Mouse (Mus musculus) forebrain, embryonic 14.5 days (tissue): ENCODE data around the gene Ccr9. TPM values are rescaled to one million over a fixed set of nuclear protein-coding genes. Genes with fewer than 3 reads are reported as not detected.

ENCODE experiments used
- ATAC-seq: fragments of 200-750 bp; cut with Nextera tagmentation; 2 replicates; pipeline ENCODE4 v1.8.0; 2017; ENCODE audit warnings: mild to moderate bottlenecking, moderate library complexity
- DNase-seq: peaks from one replicate; pipeline ENCODE4 v3.0.0-alpha.2; 2015; ENCODE audit warnings: low spot score
- H3K27ac ChIP-seq: fragments of 300-500 bp; sonication (generic); 2 replicates; pipeline ENCODE4 v1.5.1; 2014; ENCODE audit warnings: low read depth, mild to moderate bottlenecking, control low read depth, low read length, moderate library complexity
- H3K27me3 ChIP-seq: fragments of 300-500 bp; sonication (generic); replicated peaks from 2 replicates; pipeline ENCODE4 v1.6.1; 2014; ENCODE audit warnings: low read length, control low read depth, mixed read lengths; ENCODE audit not compliant: control insufficient read depth, insufficient read depth
- H3K36me3 ChIP-seq: fragments of 300-500 bp; sonication (generic); 2 replicates; pipeline ENCODE4 v1.6.1; 2014; ENCODE audit warnings: low read length, control low read depth; ENCODE audit not compliant: control insufficient read depth, insufficient read depth
- H3K4me1 ChIP-seq: fragments of 300-500 bp; sonication (generic); 2 replicates; pipeline ENCODE4 v1.6.1; 2014; ENCODE audit warnings: antibody characterized with exemption, low read length, control low read depth; ENCODE audit not compliant: control insufficient read depth, insufficient read depth
- H3K4me2 ChIP-seq: fragments of 300-500 bp; sonication (generic); 2 replicates; pipeline ENCODE4 v1.6.1; 2014; ENCODE audit warnings: mild to moderate bottlenecking, control low read depth, low read length
- H3K4me3 ChIP-seq: fragments of 300-500 bp; sonication (generic); 2 replicates; pipeline ENCODE4 v1.5.1; 2014; ENCODE audit warnings: low read depth, low read length, control low read depth
- H3K9ac ChIP-seq: fragments of 300-500 bp; sonication (generic); 2 replicates; pipeline ENCODE4 v1.6.1; 2014; ENCODE audit warnings: mild to moderate bottlenecking, low read length, control low read depth, moderate library complexity
- H3K9me3 ChIP-seq: fragments of 300-500 bp; sonication (generic); replicated peaks from 2 replicates; pipeline ENCODE4 v1.6.1; 2016; ENCODE audit warnings: low read length, control low read depth, mixed read lengths; ENCODE audit not compliant: control insufficient read depth
- WGBS: fragments of 180-500 bp; shearing (Covaris S2); extraction: QIAGEN DNeasy Blood & Tissue Kit; methylation state at CpG from one replicate; pipeline ENCODE4 v1.1.7; 2014; 5-methylcytosine and 5-hydroxymethylcytosine counted together
- polyA plus RNA-seq: library from polyadenylated mRNA; unstranded; fragments of >200 nt; fragmentation: Nextera tagmentation; extraction: Ambion mirVana; gene quantifications from 2 replicates; pipeline ENCODE4 v1.2.1, GENCODE M21; 2014

Gene Ccr9
- 0.08 and 0.33 TPM in 2 replicates for polyA plus RNA-seq

DNA sequence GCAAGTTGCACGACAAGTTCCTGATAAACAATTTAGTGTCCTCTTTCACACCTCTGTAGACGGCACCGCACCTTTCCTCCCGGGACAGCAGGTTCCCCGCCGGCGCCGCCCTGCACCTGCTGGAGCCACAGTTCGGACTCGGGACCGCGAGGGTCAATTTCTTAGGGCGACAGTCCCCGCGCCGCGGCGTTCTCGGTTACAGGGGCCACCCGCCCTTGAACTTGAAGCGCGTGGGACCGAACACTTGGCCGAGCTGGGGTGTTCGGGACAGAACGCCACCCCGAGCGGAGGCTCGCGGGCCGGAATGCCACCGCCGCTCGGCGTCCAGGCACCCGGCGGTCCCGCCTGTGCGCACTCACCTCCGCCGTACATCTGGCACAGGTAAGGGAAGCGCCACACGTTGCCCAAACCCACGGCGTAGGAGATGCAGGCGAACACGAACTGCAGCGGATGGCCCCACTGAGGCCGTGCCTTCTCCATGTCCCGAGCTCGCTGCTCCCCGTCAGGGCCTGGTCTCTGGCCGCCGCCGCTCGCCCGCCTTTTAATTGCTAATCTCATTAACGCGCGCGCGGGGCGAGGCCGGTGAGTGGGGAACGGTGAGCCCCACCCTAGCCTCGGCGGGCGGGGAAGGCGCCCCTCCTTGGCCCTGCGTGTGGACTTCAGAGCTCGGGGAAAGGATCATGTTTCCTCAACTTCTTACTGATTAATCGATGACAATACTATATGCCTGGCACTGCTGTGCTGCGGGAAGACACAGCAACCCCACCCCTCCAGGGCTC lies at the start of gene Ccr9, which contains the start of gene Slc6a20a:
TSS of gene Ccr9 (plus strand) at position 113 of the 779 bp plus-strand sequence.
TSS of gene Slc6a20a (minus strand) at position 559 of the 779 bp plus-strand sequence.
- Histone ChIP-seq H3K27ac (no peak within 1 kb of the TSS), H3K36me3 (no peaks in the 10 kb centered on the region), H3K27me3 (peaks cover 31% of the 10 kb centered on the region), H3K9me3 (no peaks in the 10 kb centered on the region), H3K9ac (peak within 1 kb of the TSS; percentile 55), H3K4me2 (peak within 1 kb of the TSS; percentile 72), H3K4me3 (peak within 1 kb of the TSS; percentile 35), H3K4me1 (peaks cover 6% of the 10 kb centered on the region)
- ATAC-seq (peak; percentile 37), DNase-seq (peak; percentile 37)
- WGBS: under 1% methylated on average over 72 of the region's 73 CpGs

DNA sequence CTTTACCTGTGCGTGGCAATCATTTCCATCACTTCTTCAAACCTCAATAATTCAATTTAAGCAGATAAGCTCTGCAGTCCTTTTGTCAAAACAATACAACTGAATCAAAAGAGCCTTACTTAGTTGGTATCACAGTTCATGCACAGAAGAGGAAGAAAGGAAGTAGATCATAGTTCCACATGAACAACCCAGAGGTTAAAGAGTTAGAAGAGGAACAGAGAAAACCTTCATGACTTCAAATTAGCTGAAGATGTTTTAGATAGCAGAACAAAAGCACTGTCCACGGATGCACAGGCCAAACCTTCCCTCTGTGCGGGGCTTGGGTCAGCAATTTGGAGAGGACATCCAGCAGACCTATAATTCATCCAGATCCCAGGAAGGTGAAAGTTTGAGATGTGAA lies 46.6 kb upstream of the Ccr9 start:
- DNase-seq (no peak), ATAC-seq (no peak)
- 88% methylated on average over 3 of the region's 3 CpGs for WGBS
- Histone ChIP-seq H3K27ac (no peak overlapping the region), H3K4me2 (no peak overlapping the region), H3K27me3 (no peaks in the 10 kb centered on the region), H3K4me3 (no peak overlapping the region), H3K4me1 (no peaks in the 10 kb centered on the region), H3K9me3 (no peaks in the 10 kb centered on the region), H3K9ac (no peak overlapping the region), H3K36me3 (no peaks in the 10 kb centered on the region)

DNA sequence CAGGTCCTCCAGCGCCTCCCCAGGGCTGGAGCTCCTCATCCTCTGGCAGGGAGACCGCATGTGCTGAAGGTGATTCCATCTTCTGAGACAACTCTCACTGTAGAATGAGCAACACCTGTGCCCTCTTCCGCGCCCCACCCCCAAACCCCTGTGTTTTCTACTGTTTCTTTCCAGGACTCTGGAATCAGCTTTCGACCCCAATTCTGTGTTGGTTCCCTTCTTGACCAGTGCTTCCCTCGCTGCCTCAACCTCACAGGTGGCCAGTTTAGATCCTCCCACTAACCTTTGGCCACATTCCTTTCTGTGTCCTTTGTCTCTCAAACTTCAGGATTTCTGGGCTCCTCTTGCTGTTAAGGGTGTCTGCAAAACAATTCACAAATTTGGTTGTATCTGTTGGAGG lies 46.0 kb upstream of the Ccr9 start, which contains the start of gene Slc6a20b:
TSS of gene Slc6a20b (minus strand) at position 285 of the 400 bp plus-strand sequence.
- Histone ChIP-seq H3K4me1 (no peaks in the 10 kb centered on the region), H3K36me3 (no peaks in the 10 kb centered on the region), H3K9ac (no peak within 1 kb of the TSS), H3K27ac (no peak within 1 kb of the TSS), H3K4me3 (no peak within 1 kb of the TSS), H3K27me3 (no peaks in the 10 kb centered on the region), H3K4me2 (no peak within 1 kb of the TSS), H3K9me3 (no peaks in the 10 kb centered on the region)
- WGBS: 86% methylated on average over 6 of the region's 6 CpGs
- ATAC-seq (no peak), DNase-seq (no peak)

DNA sequence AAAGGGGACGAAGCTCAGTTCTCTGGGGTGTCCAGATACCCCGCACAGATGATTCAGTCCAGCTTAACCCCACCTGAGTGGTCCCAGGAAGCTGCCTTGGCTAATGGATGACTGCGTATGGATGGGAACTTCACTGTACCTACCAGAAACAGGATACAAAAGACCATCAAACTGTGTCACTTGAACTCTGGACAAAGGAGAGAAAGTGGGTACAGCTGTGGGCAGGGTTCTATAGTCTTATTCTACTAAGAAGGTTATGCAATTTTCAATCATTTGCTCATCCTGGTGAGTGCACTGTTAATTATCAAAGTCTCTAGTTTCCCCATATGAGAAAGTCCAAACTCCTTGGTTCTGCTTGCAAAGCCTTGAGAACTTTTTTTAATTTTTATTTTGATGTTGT lies 45.2 kb upstream of the Ccr9 start:
- Histone ChIP-seq H3K4me3 (no peak overlapping the region), H3K4me1 (no peaks in the 10 kb centered on the region), H3K36me3 (no peaks in the 10 kb centered on the region), H3K9me3 (no peaks in the 10 kb centered on the region), H3K9ac (no peak overlapping the region), H3K27ac (no peak overlapping the region), H3K4me2 (no peak overlapping the region), H3K27me3 (no peaks in the 10 kb centered on the region)
- WGBS: 85% methylated on average over 3 of the region's 3 CpGs
- ATAC-seq: no peak
- no peak for DNase-seq

DNA sequence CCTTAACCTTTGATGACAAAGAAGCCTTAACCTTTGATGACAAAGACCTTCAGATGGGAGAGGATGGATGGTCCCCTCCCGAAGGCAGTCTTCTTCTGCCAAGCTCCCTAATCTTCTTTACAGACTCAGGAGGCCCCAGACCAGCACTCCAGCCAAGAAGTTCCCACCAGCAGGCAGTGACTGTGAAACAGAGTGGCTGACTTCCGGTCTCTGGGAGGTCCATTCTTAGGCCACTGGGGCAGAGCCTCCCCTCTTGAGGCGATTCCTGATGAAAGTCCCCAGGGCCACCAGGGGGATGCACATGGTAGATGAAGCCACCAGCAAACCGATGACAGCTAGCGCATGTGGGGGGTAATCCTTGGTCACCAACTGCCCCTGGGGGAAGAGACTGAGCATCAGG lies 41.5 kb upstream of the Ccr9 start:
- no peaks in the 10 kb centered on the region for H3K4me1 ChIP-seq
- H3K9me3 ChIP-seq: no peaks in the 10 kb centered on the region
- H3K4me3 ChIP-seq: no peak overlapping the region
- 70% methylated on average over 5 of the region's 5 CpGs for WGBS
- ATAC-seq (no peak), DNase-seq (no peak)
- no peak overlapping the region for H3K4me2 ChIP-seq
- H3K27me3 ChIP-seq: no peaks in the 10 kb centered on the region
- no peak overlapping the region for H3K9ac ChIP-seq
- no peaks in the 10 kb centered on the region for H3K36me3 ChIP-seq
- H3K27ac ChIP-seq: no peak overlapping the region

DNA sequence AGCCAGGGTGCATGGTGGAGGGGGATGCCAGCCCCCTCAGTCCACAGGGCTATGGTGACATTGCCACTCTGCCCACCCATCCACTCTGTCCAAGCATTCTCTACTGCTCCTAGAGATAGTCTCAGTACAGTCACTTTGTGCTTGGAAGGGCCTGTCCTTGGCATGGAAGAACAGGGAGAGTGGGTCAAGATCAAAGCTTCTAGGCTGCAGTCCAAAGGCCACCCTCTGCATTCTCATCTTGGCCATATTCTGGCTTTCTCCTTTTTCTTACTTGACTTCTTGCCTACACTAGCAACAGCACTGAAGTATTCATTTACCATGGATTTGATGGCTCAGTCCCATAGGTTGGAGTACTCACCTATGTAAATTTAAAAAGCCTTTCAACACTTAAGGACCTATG lies 40.0 kb upstream of the Ccr9 start:
- Histone ChIP-seq H3K36me3 (no peaks in the 10 kb centered on the region), H3K4me2 (no peak overlapping the region), H3K27me3 (no peaks in the 10 kb centered on the region), H3K27ac (no peak overlapping the region), H3K9ac (no peak overlapping the region), H3K4me1 (no peaks in the 10 kb centered on the region), H3K4me3 (no peak overlapping the region), H3K9me3 (no peaks in the 10 kb centered on the region)
- ATAC-seq: no peak
- DNase-seq: no peak

DNA sequence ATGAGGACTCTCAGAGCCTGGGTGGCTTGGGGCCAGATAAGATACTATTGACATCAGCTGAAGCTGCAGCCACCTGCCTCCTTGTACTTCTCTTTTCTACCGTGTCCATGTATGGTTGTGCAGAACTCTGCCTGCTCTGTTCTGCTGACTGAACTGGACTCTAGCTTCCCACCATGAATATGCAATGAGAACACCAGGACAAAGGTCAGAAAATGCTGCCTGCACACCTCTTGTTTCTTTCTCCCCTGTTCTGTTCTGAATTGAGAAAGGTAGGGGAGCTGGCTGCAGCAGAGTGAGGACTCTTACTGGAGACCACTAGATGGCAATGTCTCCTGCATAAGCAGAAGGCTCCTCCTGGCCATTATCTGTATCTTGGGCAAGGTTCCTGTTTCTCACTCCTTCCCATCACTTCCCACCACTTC lies 39.6 kb upstream of the Ccr9 start:
- no peaks in the 10 kb centered on the region for H3K4me1 ChIP-seq
- H3K4me3 ChIP-seq: no peak overlapping the region
- no peaks in the 10 kb centered on the region for H3K9me3 ChIP-seq
- DNase-seq (peak; percentile 58), ATAC-seq (peak; percentile 32; the same call in 1 of the 2 replicates)
- no peak overlapping the region for H3K9ac ChIP-seq
- H3K27me3 ChIP-seq: no peaks in the 10 kb centered on the region
- 73% methylated on average over 1 of the region's 1 CpGs for WGBS
- no peaks in the 10 kb centered on the region for H3K36me3 ChIP-seq
- no peak overlapping the region for H3K4me2 ChIP-seq
- no peak overlapping the region for H3K27ac ChIP-seq

DNA sequence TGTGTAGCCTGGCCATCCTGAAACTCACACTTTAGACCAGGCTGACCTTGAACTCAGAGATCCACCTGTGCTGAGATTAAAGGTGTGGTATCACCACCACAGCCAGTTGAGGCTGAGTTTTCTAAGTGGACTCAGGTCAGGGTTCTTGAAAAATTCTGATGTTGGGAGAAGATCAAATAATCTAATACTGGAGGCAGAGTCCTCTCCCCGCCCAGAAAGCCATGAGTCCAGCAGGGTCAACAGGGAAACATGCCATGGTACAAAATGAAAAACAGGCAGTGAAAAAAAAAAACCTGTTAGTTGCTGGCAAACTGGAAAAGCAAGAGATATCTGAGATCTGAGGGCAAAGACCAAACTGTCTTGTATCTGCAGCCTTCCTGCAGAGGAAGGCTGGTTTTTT lies 38.1 kb upstream of the Ccr9 start:
- no peaks in the 10 kb centered on the region for H3K4me1 ChIP-seq
- H3K36me3 ChIP-seq: no peaks in the 10 kb centered on the region
- H3K27me3 ChIP-seq: no peaks in the 10 kb centered on the region
- no peak overlapping the region for H3K9ac ChIP-seq
- DNase-seq (no peak), ATAC-seq (no peak)
- no peak overlapping the region for H3K4me3 ChIP-seq
- H3K27ac ChIP-seq: no peak overlapping the region
- WGBS: 73% methylated on average over 1 of the region's 1 CpGs
- no peaks in the 10 kb centered on the region for H3K9me3 ChIP-seq
- H3K4me2 ChIP-seq: no peak overlapping the region

DNA sequence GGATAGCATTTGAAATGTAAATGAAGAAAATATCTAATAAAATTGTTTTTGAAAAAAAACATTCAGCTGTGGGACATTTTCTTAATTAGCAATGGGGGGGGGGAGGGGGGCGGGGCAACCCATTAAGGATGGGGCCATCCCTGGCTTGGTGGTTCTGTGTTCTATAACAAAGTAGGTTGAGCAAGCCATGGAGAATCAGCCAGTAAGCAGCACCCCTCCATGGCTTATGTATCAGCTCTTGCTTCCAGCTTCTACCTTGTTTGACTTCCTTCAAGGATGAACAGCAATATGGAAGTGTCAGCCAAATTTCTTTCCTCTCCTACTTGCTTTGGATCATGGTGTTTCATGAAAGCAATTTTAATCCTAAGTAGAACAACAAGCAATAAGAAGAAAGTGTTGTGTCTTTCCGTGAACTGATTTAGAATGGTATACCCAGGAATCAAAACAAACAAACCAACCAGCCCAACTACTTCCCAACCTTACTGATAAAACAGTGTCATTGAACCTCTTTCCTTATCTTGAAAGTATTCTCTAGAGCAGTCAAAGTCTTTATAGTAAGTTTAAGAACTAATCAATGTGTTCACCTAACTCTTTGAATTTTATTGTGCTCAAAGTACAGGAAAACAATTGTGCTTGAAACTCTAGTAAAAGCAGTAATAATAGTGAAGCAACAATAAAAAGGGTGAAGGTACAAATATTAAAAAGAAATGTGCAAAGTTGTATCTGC lies 28.3 kb upstream of the Ccr9 start:
- H3K27ac ChIP-seq: no peak overlapping the region
- H3K4me2 ChIP-seq: no peak overlapping the region
- no peak for ATAC-seq
- DNase-seq: no peak
- no peaks in the 10 kb centered on the region for H3K4me1 ChIP-seq
- H3K9me3 ChIP-seq: no peaks in the 10 kb centered on the region
- H3K9ac ChIP-seq: no peak overlapping the region
- 91% methylated on average over 2 of the region's 2 CpGs for WGBS
- H3K4me3 ChIP-seq: no peak overlapping the region
- H3K36me3 ChIP-seq: no peaks in the 10 kb centered on the region
- H3K27me3 ChIP-seq: no peaks in the 10 kb centered on the region
